Mouse (Mus musculus) CH12.LX (cell line): Measurements from ENCODE around the gene Wnt5b.

Experiments
- BHLHE40 ChIP-seq: IDR thresholded peaks from 2 replicates; pipeline ENCODE4 v1.6.1; 2011; ENCODE audit warnings: mild to moderate bottlenecking, low read depth, low read length, improper control_type of control experiment
- CHD2 ChIP-seq: IDR thresholded peaks from 2 replicates; pipeline ENCODE4 v1.6.1; 2011; ENCODE audit warnings: low read length, improper control_type of control experiment
- CTCF ChIP-seq, 2 experiments: IDR thresholded peaks in 1 of 2; conservative IDR thresholded peaks in 1 of 2; 2 replicates each; pipeline ENCODE4 v1.5.1; 2011 to 2012; ENCODE audit warnings: low read depth in 2 of 2, low read length in 2 of 2, improper control_type of control experiment in 1 of 2, inconsistent platforms in 1 of 2, mild to moderate bottlenecking in 1 of 2, moderate library complexity in 1 of 2
- ELF1 ChIP-seq: IDR thresholded peaks from 2 replicates; pipeline ENCODE4 v1.6.1; 2014; ENCODE audit warnings: low read depth, mild to moderate bottlenecking, inconsistent platforms, low read length, improper control_type of control experiment
- EP300 ChIP-seq: IDR thresholded peaks from 2 replicates; pipeline ENCODE4 v1.6.1; 2011; ENCODE audit warnings: low read length, improper control_type of control experiment
- GABPA ChIP-seq: IDR thresholded peaks from 2 replicates; pipeline ENCODE4 v1.6.1; 2012; ENCODE audit warnings: low read depth, low read length, improper control_type of control experiment, inconsistent platforms; ENCODE audit not compliant: insufficient replicate concordance
- IRF4 ChIP-seq: IDR thresholded peaks from 2 replicates; pipeline ENCODE4 v1.6.1; 2014; ENCODE audit warnings: low read depth, mild to moderate bottlenecking, inconsistent platforms, low read length, improper control_type of control experiment
- MEF2A ChIP-seq: IDR thresholded peaks from 2 replicates; pipeline ENCODE4 v1.6.1; 2014; ENCODE audit warnings: low read depth, mild to moderate bottlenecking, inconsistent platforms, low read length, improper control_type of control experiment, borderline replicate concordance
- POLR2A ChIP-seq: IDR thresholded peaks from 2 replicates; pipeline ENCODE4 v1.6.1; 2011; ENCODE audit warnings: low read depth, mild to moderate bottlenecking, improper control_type of control experiment, low read length
- RAD21 ChIP-seq: IDR thresholded peaks from 2 replicates; pipeline ENCODE4 v1.6.1; 2011; ENCODE audit warnings: low read depth, mild to moderate bottlenecking, low read length, improper control_type of control experiment, moderate library complexity
- TCF12 ChIP-seq: IDR thresholded peaks from 2 replicates; pipeline ENCODE4 v1.6.1; 2014; ENCODE audit warnings: low read depth, mild to moderate bottlenecking, inconsistent platforms, low read length, improper control_type of control experiment
- USF1 ChIP-seq: IDR thresholded peaks from 2 replicates; pipeline ENCODE4 v1.6.1; 2014; ENCODE audit warnings: low read depth, mild to moderate bottlenecking, inconsistent platforms, low read length, improper control_type of control experiment
- USF2 ChIP-seq: conservative IDR thresholded peaks from 2 replicates; pipeline ENCODE4 v1.6.1; 2011; ENCODE audit warnings: low read depth, low read length, improper control_type of control experiment
- ZC3H11A ChIP-seq: IDR thresholded peaks from 2 replicates; pipeline ENCODE4 v1.6.1; 2012; ENCODE audit warnings: low read depth, mild to moderate bottlenecking, inconsistent platforms, low read length, improper control_type of control experiment

- TF ChIP-seq CHD2 (no peak), MEF2A (no peak), CTCF (conservative IDR thresholded peaks at IDR 0.05 in 1 of 2, IDR thresholded peaks at IDR 0.05 in 1 of 2; ENCODE audit: low read depth in 2 of 2, low read length in 2 of 2) (no peak), POLR2A (no peak), USF2 (no peak), TCF12 (no peak), BHLHE40 (no peak), IRF4 (no peak), ELF1 (no peak), EP300 (no peak), USF1 (no peak), GABPA (no peak), RAD21 (no peak), ZC3H11A (no peak)
Observed at GRCm38 (mm10) chr6:119466921-119467784, 77.0 kb downstream of the Wnt5b start.
